Mouse (Mus musculus): ENCODE data around the gene Bptf.
"Not testable (repeated sequence)": the region's sequence is repeated elsewhere in the genome, so short reads cannot be mapped to it uniquely, and the experiment has no call there.

Bptf gene

DNA sequence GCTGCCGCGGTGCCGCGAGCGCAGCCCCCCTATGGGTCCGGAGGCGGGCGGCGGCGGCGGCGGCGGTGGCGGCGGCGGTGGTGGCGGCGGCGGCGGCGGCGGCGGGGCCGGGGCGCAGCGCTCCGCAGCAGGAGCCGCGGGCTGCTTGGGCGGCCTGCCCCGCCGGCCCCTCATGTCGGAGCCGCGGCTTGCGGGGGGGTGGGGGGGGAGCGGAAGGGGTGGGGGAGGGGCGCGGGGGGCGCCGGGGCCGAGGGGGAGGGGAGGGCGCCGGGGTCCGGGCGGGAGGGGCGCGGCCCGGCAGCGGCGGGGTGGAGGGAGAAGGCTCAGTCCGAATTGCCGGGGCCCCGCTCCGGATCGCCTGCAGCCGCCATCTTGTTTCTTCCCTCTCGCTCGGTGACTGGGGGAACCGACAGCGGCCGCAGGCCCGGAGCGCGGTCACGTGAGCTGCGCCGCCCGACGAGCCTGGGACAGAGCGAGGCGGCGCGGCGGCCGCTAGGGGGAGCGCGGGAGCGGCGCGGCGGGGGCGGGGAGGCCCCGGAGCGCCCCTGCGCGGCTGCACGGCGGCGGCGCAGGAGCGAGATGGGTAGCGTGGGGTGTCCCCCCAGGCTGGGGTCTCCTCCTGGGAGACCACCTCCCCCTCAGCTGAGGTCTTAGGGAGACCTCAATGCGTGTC lies at the start of gene Bptf:
Gene Bptf (minus strand): TSS at position 379 of the 673 bp plus-strand sequence.
- peak; percentile 91 for DNase-seq

DNA sequence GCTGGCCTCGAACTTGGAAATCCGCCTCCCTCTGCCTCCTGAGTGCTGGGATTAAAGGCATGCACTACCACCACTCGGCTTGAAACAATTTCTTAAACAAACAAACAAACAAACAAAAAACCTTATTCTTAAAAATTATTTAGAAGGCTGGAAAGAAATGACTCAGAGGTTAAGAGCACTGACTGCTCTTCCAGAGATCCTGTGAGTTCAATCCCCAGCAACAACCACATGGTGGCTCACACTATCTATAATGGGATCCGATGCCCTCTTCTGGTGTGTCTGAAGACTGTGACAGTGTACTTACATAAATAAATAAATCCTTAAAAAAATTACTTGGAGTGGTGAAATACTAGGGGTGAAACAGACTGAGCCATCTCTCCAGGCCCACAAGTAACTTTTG lies 29.3 kb upstream of the Bptf start:
- DNase-seq = no peak

DNA sequence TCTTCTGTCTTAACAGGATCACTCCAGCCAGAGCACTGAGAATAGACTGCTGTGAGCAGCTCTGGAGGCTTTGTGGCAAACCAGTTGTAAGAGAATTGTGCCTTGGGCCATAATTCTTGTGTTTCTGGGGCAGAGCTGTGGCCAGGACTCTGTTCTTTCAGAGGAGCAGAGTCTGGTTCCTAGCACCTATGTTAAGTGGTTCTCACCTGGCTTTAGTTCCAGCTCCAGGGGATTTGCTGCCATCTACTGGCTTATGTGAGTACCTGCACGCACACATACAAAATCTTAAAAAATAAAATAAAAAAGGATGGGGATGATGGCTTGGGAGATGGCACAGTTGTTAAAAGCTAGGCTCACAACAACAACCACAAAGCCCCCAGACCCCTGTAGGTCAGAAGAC lies 27.1 kb upstream of the Bptf start:
- DNase-seq = no peak

DNA sequence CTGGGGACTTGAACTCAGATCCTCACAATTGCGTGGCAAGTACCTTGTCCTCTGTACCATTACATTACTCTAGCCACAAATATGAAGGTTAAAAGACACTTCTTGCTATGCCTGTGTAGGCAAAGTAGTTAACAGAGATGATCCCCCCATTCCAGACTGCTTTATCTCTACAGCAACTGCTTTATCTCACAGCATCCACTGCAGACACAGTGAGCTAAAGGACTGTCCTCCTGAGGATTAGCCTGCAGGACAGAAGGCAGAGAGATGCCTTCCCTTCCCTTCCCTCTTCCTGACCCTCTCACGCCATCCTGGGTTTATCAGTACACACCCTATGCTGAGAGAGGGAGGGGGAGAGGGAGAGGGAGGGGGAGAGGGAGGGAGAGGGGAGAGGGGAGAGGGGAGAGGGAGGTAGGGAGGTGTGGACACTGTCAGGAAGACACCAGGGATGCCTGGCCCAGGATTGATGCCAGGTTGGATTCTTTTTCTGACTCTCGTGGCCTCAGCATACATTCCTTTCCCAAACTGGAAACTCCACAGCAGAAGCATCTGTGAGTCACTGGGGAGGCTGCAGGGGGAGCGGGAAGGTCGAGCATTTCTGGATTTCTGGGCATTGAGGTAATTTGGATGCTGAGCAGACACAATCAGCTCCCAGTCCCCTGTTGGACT lies 25.2 kb upstream of the Bptf start:
- no peak for DNase-seq

DNA sequence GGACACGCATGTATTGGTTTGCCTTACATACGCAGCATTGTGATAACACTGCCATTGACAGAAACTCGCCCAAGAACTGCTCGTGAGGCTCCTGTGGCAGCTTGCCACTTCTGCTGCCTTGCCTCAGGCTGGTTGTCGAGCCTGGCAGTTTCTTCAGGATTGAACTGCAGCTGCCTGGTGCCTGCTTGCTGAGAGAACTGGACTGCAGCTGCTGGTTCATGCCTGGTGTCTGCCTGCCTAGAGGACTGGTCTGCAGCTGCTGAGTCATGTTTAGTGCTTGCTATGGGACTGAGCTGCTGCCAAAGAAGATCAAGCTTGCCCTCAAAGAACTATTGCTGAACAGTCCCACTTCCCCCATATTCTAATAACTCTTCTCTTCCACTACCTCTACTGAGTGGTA lies 23.4 kb upstream of the Bptf start:
- DNase-seq = no peak

DNA sequence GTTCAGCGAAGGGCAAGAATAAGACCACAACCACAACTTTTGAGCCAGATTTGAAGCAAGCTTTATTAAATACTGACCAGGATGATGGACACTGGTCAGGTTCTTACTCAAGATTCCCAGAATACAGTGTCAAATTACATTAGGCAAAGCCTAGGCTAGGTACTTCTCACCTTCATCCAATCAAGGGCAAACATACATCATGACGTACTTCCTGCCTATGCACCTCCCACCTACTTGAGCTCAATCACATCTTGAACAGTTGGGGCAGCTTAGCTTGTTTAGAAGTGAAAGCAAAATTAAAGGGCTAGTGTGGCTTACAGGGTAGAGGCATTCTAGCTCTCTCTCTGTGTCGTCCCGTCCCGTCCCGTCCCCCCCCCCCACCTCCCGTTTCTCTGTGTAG lies 22.5 kb upstream of the Bptf start:
- no peak for DNase-seq

DNA sequence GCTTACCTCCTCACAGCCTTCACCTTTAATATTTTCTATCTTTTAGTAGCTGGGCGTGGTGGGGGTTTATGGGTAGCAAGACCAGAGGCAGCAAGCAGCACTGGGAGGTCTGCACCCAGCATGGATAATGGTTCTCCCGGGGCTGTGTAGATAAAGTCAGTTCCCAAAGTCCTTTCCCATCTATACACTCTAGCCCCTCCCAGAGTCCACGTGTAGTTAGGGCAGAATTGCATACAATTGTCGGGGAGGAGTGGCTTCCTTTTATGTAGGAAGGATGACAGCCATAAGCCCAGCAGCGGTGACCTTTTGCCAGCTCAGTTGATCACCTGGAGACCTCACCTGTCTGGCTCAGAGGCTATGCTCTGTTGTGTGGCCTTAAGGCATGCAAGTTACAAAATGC lies 21.7 kb upstream of the Bptf start:
- no peak for DNase-seq

DNA sequence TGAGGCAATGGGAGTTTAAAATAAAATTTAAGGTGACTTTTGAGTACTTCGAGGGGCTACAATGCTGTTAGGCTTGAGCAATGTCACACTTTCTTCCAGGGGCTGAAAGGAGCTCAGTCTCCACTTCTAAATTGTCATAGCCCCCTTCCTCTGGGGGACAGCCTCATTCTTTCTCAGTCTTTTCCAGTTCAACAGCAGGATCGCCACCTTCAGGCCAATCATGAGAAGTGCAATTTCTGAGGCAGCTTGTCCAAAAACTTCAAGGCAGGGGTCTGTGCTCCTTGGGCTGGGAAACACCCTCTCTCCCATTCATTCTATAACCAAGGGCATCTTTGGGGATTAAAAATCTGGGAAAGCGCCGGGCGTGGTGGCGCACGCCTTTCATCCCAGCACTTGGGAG lies 19.9 kb upstream of the Bptf start:
- DNase-seq = no peak

DNA sequence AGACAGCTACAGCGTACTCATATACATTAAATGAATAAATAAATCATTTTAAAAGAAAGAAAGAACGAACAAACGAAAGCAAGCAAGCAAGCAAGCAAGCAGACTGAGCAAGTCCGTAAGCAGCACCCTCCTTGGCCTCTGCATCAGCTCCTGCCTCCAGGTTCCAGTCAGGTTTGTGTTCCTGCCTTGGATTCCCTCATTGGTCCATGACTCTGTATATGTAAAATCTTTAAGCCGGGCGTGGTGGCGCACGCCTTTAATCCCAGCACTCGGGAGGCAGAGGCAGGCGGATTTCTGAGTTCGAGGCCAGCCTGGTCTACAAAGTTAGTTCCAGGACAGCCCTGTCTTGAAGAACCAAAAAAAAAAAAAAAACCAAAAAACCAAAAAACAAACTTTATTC lies 12.0 kb upstream of the Bptf start:
- not testable (repeated sequence) for DNase-seq

DNA sequence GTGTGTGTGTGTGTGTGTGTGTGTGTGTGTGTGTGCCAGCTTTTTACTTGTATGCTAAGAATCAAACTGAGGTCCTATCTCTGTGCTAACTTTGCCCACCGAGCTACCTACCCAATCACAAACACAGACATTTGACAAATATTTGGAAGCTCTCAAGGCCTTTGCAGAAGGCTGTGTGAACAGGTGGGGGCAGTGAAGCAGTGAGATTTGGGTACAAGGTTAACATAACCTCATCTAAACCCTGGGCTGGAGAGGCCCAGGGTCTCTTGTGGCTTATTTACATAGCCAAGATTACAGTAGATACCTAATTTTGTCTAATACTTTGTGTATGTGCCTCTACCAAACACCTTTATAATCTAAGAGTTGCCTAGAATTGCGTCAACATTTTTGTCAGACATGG lies 10.5 kb upstream of the Bptf start:
- DNase-seq = no peak

DNA sequence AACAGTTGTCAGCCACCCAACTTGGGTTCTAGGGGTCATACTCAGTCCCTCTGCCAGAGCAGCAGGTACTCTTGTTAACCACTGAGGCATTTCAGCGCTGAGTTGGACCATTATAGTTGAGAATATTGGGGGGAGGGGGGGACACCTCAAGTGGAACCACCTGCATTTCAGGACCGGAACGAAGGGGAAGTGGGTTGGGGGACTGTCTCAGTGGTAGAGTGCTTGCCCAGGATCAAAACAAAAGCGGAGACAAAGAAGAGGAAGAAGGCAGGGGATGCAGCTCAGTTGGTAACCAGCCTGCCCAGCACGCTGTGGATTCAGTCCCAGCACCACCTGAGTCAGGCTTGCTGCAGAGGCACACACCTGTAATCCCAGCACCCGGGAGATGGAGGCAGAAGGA lies 8.8 kb upstream of the Bptf start:
- no peak for DNase-seq

DNA sequence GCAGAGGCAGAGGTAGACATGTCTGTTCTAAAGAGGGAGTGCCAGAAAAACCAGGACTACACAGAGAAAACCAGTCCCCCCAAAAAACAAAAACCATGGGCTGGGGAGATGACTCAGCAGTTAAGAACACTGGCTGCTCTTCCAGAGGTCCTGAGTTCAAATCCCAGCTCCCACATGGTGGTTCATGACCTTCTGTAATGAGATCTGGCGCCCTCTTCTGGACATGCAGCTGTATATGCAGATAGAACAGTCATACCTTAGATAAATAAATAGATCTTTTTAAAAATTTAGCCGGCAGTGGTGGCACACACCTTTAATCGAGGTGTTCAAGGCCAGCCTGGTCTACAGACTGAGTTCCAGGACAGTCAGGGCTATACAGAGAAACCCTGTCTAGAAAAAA lies 6.7 kb upstream of the Bptf start:
- DNase-seq = no peak

DNA sequence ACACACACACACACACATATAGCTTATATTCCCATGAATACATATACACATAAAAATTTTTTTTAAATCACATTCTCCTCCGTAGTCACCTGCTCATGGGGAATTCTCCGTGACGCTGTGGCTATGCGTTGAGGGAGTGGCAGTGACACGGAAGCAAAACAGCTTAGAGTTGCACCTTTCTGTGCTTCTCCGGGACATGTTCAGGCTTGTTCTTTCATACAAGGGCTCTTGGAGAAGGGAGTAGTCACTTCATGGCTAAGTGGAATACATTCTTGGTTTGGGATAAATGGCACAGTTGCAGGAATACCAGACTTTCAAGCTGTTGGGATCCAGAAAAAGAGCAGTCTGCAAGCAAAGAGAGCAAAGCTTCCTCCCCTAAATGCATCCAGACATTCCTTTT lies 5.7 kb upstream of the Bptf start:
- DNase-seq = no peak

DNA sequence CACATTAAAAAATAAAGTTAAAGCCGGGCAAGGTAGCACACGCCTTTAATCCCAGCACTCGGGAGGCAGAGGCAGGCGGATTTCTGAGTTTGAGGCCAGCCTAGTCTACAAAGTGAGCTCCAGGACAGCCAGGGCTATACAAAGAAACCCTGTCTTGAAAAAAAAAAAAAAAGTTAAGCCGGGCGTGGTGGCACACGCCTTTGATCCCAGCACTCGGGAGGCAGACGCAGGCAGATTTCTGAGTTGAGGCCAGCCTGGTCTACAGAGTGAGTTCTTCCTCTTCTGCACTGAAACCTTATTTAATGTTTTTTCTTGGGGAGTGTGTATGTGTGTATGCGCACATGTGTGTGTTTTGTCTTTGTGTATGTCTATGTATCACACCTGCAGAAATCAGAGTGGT lies 4.5 kb upstream of the Bptf start:
- DNase-seq = not testable (repeated sequence)

DNA sequence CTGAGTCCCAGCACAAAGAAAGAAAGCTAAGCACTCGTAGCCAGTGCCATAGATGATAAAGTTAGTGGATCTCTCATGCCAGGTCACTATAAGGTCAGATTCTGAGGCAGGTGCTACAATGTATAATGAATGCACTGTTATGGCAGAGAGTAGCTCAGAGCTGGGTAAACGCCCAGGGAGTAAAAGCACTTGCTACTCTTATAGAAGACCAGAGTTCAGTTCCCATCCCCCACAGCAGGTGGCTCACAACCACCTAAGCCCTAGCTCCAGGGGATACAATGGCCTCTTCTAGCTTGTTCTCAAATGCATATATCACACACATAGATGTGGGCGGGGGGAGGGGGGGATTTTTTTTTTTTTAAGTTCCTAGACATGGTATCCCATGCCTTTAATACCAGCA lies 3.8 kb upstream of the Bptf start:
- no peak for DNase-seq

DNA sequence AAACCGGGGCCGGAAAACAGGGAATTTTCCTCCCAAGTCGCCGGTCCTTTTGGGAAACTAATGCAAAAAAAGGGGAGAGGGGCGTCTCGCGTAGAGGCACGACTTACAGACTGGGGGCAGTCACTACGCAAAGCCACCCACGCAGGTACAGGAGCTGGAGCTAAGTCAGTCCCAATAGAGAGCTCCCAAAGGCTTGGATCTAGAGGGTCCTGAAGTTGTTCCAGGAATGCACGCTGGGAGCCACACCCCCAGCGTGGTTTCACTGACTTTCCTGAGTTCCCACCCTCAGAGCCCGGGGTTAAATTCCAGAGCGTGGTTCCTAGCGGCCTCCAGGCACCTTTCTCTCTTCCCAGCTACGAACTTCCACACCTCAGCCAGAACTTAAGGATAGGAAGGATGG lies 499 bp upstream of the Bptf start:
- DNase-seq = no peak

DNA sequence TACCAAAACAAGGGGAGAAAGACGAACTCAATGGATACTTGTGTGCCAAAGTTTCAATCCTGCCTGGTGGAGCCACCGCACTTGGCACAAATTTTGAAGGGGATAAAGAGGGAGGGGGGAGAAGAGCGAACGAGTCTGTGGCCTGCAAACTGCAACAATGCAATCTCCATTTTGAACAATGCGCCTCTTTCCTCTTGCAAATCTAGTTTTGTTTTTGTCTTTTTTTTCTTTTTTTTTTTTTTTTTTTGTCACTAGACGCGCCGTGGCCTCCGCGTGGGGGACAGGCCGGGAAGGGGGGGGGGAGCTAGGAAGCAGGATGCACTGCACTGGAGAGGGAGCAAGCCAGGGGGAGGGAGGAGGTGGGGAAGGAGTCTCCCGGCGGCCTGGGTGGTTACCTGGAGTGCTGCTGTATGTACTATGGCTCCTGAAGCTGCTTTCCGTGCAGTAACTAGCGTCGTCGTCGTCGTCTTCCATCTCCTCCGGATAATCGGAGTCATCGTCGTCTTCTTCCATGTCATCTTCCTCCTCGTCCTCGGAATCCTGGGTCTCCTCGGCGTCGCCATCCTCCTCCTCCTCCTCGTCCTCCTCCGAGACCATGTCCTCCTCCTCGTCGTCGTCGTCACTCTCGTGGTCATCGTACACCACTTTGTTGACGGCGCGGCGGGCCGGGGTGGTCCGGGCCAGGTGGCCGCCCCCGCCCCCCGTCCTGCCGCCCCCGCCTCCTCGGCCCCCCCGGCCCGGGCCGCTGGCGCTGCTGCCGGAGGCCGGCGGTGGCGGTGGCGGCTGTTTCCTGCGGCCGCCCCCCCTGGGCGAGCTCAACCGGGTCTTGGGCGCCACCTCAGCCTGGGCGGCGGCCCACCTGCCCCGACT lies 813 bp downstream of the Bptf start:
- peak; percentile 66 for DNase-seq

DNA sequence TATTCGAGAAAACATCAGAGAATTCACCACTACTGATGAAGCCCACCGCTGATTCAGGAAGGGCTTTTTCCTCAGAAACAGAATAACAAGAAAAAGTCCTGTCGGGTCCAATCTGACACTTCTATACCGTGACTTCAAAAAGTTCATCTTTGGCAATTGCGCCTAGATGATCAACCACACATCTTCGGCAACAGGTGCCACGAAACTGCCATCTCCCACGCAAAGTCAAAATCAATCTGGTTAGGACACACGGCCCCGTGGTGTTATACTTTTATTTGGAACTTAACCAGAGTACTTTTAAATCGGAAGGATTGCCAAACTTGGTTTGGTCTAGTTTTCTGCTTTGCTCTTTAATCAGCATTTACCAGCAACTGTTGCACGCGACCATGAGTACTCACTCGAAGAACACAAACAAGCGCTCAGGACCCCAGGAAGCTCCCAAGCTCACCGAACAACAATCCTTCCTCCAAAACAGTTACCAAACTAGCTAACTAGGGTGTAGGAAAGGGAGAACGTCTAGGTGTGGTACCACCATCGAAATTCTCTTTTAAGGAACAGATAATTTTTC lies 1.6 kb downstream of the Bptf start:
- DNase-seq = no peak

DNA sequence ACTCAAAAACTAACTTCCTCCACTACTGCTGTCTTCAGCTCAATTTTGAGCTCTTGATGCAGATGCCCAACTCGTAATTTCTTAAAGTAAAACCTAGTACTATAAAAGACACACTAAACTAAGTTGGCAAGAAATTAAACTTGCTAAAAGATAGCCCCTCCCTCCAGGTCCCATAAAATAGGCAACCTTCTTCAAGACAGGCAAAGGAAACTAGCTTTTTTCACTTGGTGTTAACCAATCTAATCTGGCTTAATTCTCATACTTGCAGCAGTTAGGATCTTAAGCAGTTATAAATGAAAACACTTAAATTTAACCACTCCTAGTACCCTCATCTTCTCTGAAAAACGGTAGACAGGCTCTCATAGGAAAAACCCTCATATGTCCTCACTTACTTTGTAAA lies 2.3 kb downstream of the Bptf start:
- DNase-seq = no peak

DNA sequence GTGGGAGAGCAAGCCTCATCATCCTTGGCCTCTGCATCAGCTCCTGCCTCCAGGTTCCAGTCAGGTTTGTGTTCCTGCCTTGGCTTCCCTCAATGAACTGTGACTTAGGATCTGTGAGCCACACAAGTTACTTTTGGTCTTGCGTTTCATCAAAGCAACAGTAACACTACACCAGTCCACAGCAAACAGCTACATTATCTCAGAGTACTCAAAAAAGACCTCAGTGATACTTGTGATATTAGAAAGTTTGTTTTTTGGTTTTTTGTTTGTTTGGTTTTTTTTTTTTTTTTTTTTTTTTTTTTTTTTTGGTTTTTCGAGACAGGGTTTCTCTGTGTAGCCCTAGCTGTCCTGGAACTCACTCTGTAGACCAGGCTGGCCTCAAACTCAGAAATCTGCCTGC lies 5.2 kb downstream of the Bptf start:
- DNase-seq = not testable (repeated sequence)

DNA sequence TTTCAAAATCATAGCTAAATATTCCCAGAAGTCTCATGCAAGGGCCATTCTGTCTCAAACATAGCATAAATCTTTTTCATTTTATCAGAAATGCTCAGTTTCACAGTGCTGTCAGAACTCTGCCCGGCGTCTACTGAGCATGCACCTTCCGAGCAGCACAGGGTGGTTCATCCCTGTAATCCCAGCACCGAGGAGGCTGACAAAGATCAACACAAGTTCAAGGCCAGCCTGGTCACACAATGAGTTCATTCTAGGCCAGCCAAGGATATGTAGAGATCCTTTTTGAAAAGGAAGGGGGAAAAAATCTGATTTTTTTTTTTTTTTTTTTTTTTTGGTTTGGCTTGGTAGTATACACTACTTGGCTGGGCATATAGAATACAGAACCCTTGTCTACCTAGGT lies 6.9 kb downstream of the Bptf start:
- DNase-seq = no peak

DNA sequence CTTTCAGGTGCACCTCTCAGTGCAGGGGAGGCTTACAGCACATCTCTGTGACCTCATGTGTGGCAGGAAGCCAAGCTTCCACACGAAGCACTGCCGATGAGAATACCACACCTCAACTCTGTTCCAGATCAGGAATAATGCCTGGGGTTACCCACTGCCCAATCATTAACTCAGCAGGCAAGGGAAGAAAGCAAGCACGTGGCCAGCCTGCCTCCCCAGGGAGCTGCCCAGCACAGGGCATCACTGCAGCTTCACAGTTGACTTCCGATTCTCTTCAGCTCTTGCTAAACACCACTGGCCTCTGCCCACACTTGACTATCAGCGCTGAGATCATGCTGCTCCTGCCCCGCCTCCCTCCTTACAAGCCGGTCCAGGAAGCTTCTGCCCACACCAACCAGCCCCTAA lies 7.6 kb downstream of the Bptf start:
- peak; percentile 25 for DNase-seq

DNA sequence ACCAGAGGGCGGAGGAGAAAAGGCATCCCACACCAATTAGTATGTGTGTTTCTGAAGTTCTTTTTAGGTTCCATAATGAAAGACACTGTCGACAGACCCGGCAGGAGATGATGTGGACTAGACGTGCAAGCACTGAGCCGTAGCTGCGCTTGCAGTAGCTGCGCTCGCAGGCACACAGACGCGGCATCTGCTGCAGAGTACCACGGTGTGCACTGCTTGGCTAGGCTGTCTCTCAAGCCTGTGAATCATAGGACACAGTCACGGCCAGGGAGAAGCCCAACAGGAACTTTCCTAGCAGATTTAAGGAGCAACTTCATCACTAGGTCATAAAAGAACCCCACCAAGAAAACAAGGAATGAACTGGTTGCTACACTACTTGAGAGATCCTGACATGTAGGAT lies 14.1 kb downstream of the Bptf start:
- DNase-seq = peak; percentile 21

Data from right cerebral cortex, postnatal 25 days (tissue).